Mouse (Mus musculus) layer of hippocampus, adult 11-12 months (tissue): ENCODE measurements at regions not wholly inside any gene's neighbourhood (a gene's known extent, or its start where the extent isn't known, plus 50 kb on each side); places are given as distances from the start of the nearest gene placed in this dataset.
"Not testable (repeated sequence)": the region's sequence is repeated elsewhere in the genome, so short reads cannot be mapped to it uniquely, and the experiment has no call there.

Source experiments
- DNase-seq: peaks from one replicate; pipeline ENCODE4 v3.0.0; 2022; ENCODE audit warnings: low spot score

DNA sequence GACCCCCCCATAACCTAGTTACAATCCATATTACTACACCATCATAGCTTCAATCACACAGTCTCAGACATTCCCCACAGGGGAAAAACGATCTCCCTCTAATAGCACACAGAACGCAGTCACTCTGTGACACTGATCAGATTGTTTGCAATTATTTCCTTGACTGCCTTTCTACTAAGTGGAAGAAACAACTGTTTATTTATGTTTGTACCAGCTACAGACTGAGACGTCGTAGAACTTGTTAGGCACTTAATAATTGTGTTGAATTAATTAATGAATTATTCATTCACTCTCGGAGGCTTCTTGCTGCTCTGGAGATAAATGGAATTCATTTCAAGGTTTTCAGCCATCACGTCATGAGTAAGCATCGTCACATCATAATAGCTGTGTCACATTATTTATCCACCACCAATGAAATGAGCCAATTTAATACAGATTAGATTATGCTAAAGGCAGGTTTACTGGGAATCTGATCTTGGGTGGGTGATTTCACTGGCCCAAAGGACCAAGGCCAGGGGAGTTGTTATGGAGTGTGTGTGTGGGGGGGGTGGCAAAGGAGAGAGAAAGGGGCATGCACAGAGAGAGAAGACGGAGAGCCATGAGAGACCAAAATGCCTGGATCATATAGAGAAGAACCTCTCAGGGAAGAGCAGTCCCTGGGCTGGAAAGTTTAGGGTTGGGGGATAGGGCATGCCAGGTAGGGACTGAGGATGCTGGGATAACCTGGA lies 355.7 kb upstream of the Zwint start:
- DNase-seq, result no peak

DNA sequence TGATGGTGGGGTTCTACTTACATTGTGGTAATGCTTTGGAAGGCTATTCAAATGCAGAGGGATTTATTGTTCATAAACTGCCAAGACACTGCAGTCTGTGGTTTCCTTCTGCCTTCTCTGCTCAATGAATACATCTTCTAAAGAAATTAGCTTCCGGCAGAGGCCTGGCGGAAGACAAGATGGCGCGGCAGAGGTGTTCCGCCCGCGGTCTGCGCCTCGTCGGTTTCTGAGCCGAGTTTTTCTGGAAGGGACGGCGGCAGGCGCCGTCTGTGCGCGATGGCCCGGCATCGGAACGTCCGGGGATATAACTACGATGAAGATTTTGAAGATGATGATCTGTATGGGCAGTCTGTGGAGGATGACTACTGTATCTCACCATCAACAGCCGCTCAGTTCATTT lies 345.6 kb upstream of the Zwint start:
- not testable (repeated sequence) for DNase-seq

- DNase-seq, result no peak
Measured at GRCm38 (mm10) chr10:72318308-72318707, 336.3 kb upstream of the Zwint start.

DNA sequence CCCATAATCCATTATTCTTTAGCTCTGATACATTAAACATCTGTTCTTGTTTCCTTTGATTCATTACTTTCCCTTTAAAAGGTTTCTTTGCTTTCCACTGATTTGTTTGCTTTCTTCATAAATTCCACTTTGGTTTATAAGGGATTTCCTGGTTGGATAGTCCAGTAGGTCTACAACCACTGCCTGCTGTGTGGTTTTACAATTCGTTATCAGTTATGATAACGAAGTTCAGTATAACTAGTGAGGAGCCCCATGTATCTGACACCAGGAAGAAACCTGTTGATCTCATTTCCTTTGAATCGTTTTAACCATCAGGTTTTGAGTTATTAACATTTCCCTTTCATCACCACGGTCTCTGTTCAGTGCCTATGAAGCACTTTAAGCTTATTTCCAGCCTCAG lies 334.3 kb upstream of the Zwint start:
- no peak for DNase-seq

DNA sequence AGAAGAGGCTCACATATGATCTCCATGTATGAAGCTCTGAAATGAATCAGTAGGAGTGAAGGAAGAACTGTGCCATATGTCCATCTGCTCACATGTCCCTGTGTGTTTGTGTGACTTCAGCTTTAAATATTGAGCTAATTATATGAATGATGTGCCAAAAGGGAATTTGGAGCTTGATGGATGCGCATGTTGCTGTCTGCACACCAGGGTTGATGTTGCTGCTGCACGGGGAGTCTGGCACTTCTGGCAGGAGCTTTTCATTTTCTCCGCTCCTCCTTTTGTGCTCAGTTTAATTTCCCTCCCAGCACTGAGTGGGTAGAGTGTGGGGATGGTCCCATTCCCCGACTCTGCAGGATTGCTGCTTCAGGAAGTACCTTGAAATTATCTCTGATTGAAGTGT lies 328.0 kb upstream of the Zwint start:
- no peak for DNase-seq

DNA sequence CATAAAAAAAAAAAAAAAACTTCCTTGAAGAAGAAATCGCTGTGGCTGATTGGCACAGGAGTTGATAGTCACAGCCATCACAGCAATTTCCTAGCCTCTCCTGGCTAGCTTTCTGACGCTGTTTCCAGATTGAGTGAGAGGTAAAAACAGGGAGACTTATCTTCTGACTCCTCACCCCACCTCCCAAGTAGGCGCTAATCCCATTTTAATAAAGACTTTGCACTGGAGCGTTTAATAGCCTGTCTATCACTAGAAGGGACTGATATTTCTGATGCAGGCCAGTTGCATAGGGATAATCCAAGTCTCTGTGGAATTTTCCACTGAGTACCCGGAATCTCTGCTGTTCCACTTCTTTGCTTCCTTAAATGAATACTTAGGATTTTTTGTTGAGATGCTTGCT lies 307.4 kb upstream of the Zwint start:
- no peak for DNase-seq

GRCm38 (mm10) chr10:72347949-72348663 lies 306.5 kb upstream of the Zwint start:
- no peak for DNase-seq

DNA sequence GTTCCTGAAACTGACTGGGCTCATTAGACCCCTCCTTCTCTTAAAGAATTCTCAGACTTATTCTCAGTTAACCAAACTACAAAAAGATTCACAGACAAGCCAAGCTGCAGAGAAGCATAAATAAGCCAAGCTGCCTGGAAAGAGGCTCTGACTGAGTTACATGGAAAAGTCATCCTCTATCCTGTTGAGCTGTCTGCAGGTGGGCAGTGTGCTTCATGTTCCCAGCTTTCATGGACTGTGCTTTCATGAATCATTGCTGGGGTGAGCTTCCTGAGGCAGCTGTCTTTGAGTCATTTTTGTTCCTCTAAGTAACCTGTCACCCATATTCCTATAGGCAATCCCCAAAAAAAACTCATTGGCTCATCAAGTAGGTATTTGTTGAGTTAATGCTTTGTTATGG lies 301.8 kb upstream of the Zwint start:
- no peak for DNase-seq

DNA sequence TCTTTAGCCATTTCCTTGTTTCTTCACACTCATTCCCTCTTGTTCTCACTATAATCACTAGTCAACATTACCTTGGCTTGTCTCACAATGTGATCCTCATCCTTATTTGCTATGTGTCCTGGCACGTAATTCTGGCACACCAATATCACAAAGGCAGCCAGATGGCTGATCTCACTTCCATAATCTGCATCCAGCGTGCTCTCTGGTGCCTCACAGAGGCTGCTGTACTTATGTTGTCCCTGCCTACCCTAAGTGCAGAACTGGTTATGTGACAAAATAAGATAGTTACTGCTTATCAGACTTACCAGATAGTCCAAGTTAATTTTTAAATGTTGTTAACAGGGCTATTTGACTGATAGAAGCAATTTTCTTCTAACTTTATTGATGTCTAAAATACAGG lies 301.1 kb upstream of the Zwint start:
- no peak for DNase-seq

DNA sequence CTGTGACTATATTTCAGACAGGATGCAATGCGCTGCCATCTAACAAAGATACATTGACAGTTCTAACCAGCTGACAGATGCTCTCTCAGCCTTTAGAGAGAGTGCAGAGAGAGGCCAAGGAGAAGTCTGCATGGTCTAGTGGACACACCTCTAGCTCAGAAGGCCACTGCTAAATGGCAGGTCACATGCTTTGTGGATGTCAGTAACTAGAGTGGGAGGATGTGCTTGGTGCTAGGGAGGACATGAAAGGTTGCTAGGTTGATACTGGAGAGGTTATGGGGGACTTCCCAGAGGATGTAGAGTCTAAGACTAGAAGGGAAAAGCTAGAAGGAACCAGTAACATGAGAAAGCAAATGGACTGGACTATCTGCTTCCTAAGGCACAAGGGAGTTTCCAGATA lies 271.3 kb upstream of the Zwint start:
- DNase-seq, result no peak

- DNase-seq, result no peak
Measured at GRCm38 (mm10) chr10:72384826-72385225, 269.8 kb upstream of the Zwint start.

GRCm38 (mm10) chr10:72391397-72391796 lies 263.2 kb upstream of the Zwint start:
- no peak for DNase-seq

DNA sequence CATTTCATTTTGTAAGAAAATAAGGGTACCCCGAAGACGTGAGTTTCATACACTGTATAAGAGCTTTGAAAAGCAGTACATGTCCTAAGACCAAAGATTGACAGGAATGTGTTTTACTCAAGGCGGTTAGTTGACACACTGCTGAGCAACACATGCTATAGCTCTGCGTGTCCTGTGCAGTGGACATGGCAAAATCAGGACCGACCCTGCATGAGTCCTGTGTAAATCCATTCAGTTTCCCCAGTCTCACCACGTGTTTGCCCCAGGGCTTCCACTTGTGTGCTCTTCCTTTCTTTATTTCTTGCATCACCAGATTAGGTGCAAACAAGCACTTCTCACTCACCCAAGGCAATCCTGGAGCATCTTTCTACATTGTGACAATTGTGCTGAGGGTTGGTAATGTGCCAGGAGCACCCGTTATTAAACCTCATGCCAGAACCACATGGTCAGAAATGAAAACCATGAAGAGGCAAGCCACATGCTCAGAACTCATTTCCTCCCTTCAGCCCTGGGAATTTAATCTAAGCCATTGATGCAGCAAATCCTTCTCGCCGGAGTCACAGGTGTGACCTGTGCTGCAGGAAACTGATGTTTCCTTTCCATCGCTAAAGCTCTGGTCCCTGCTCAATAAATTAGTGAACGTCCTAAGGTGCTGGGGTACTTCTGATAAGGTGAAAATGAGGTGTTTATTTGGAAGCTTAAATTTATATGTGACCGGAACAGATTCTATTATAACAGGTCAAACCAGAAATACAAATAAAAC lies 261.2 kb upstream of the Zwint start:
- no peak for DNase-seq

- no peak for DNase-seq
Measured at GRCm38 (mm10) chr10:72394367-72394766, 260.3 kb upstream of the Zwint start.

- no peak for DNase-seq
Measured at GRCm38 (mm10) chr10:72403290-72403689, 251.4 kb upstream of the Zwint start.

- DNase-seq, result peak; percentile 18
Measured at GRCm38 (mm10) chr10:72410305-72410704, 244.3 kb upstream of the Zwint start.

- peak; percentile 17 for DNase-seq
Measured at GRCm38 (mm10) chr10:72411670-72412069, 243.0 kb upstream of the Zwint start.

- DNase-seq, result no peak
Measured at GRCm38 (mm10) chr10:72454629-72455028, 200.0 kb upstream of the Zwint start.

- DNase-seq, result peak; percentile 60
Measured at GRCm38 (mm10) chr10:72484315-72484714, 170.3 kb upstream of the Zwint start.

- peak; percentile 8 for DNase-seq
Measured at GRCm38 (mm10) chr10:72532431-72532830, 122.2 kb upstream of the Zwint start.

DNA sequence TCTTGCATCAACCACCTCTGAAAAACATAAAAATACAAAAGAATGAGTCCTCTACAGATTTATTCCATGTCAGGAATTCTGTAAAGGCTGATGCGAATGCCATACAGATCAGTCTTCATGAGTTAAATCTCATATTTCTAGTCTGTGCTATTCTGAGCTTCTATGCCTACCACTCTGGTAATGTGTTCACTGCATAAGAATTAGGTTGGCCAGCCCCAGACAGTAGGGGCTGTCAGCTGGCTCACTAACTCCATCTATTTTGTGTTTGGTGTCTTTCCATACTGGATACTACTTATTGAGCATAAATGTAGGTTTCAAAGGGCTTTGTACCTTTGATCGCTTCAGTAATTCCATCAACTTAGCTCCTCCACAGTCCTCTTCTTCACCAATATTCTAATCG lies 121.2 kb upstream of the Zwint start:
- no peak for DNase-seq

- no peak for DNase-seq
Measured at GRCm38 (mm10) chr10:72533859-72534258, 120.8 kb upstream of the Zwint start.

GRCm38 (mm10) chr10:72549564-72549963 lies 105.1 kb upstream of the Zwint start:
- no peak for DNase-seq
